Mouse (Mus musculus) cerebellum, adult 2 months (tissue): ENCODE data around the gene Trappc4.
"Not testable (repeated sequence)": the region's sequence is repeated elsewhere in the genome, so short reads cannot be mapped to it uniquely, and the experiment has no call there.

Experiments
- CTCF ChIP-seq: fragments of 200-500 bp; IDR thresholded peaks from 2 replicates; pipeline ENCODE4 v1.5.1; 2011; ENCODE audit warnings: low read depth, mild to moderate bottlenecking, control low read depth, low read length, moderate library complexity, borderline replicate concordance; ENCODE audit not compliant: insufficient read depth
- POLR2A ChIP-seq: fragments of 200-500 bp; IDR thresholded peaks from 2 replicates; pipeline ENCODE4 v1.6.1; 2011; ENCODE audit warnings: low read length, control low read depth, borderline replicate concordance; ENCODE audit not compliant: insufficient read depth

GRCm38 (mm10) chr9:44408693-44409092 lies 1.3 kb upstream of the Trappc4 start:
- not testable (repeated sequence) for TF ChIP-seq CTCF, POLR2A
